Mouse (Mus musculus) granulocyte monocyte progenitor cell, adult 5-6 weeks (primary cell): Measurements from ENCODE around the gene Nabp2. TPM values are rescaled to one million over a fixed set of nuclear protein-coding genes. Genes with fewer than 3 reads are reported as not detected.

Experiments
- ATAC-seq: replicated peaks from 2 replicates; pipeline ENCODE4 v1.8.0; 2016; ENCODE audit warnings: mild to moderate bottlenecking, moderate TSS enrichment, inconsistent platforms; ENCODE audit not compliant: poor library complexity, severe bottlenecking
- total RNA-seq, 2 experiments: library from RNA; stranded (forward) in 1 of 2; stranded (reverse) in 1 of 2; fragments of 200-712, 200-1000 nt in 1 of 2; fragments of >200 nt in 1 of 2; fragmentation: Nextera tagmentation in 1 of 2; gene quantifications; 2 replicates each; pipeline ENCODE4 v1.2.3; 2014 to 2017

The Nabp2 gene
- total RNA-seq, 2 experiments from 2014 or later: 58.6 to 115 TPM

- ATAC-seq: no peak
Observed at GRCm38 (mm10) chr10:128390366-128390765, 20.9 kb downstream of the Nabp2 start.

- ATAC-seq: peak; percentile 57
Observed at GRCm38 (mm10) chr10:128389570-128389969, 21.7 kb downstream of the Nabp2 start.

GRCm38 (mm10) chr10:128388941-128389340, 22.4 kb downstream of the Nabp2 start:
- no peak for ATAC-seq

- ATAC-seq: no peak
Observed at GRCm38 (mm10) chr10:128385902-128386301, 25.4 kb downstream of the Nabp2 start.

GRCm38 (mm10) chr10:128382482-128382881, 28.8 kb downstream of the Nabp2 start:
- ATAC-seq: no peak

GRCm38 (mm10) chr10:128380565-128380964, 30.7 kb downstream of the Nabp2 start:
- peak; percentile 47; the same call in 1 of the 2 replicates for ATAC-seq

GRCm38 (mm10) chr10:128379260-128379659, 32.0 kb downstream of the Nabp2 start:
- ATAC-seq: no peak

- ATAC-seq: no peak
Observed at GRCm38 (mm10) chr10:128378462-128378861, 32.8 kb downstream of the Nabp2 start.

GRCm38 (mm10) chr10:128377940-128378448, 33.3 kb downstream of the Nabp2 start:
- ATAC-seq: no peak

- ATAC-seq: no peak
Observed at GRCm38 (mm10) chr10:128377222-128377939, 33.9 kb downstream of the Nabp2 start.

- peak; percentile 52 for ATAC-seq
Observed at GRCm38 (mm10) chr10:128376455-128377211, 34.7 kb downstream of the Nabp2 start, which contains the start of gene Ankrd52. Gene Ankrd52, plus strand, starts transcription at chr10:128377115.

GRCm38 (mm10) chr10:128376099-128376454, 35.2 kb downstream of the Nabp2 start:
- ATAC-seq: no peak

GRCm38 (mm10) chr10:128374393-128374792, 36.9 kb downstream of the Nabp2 start:
- no peak for ATAC-seq

- peak; percentile 60 for ATAC-seq
Observed at GRCm38 (mm10) chr10:128372989-128373748, 38.1 kb downstream of the Nabp2 start.

GRCm38 (mm10) chr10:128372142-128372541, 39.1 kb downstream of the Nabp2 start:
- ATAC-seq: no peak

GRCm38 (mm10) chr10:128370601-128371000, 40.7 kb downstream of the Nabp2 start:
- peak; percentile 15 for ATAC-seq

GRCm38 (mm10) chr10:128370021-128370420, 41.3 kb downstream of the Nabp2 start:
- no peak for ATAC-seq

GRCm38 (mm10) chr10:128369599-128369998, 41.7 kb downstream of the Nabp2 start:
- ATAC-seq: no peak

- ATAC-seq: no peak
Observed at GRCm38 (mm10) chr10:128369218-128369543, 42.1 kb downstream of the Nabp2 start.

- ATAC-seq: peak; percentile 70
Observed at GRCm38 (mm10) chr10:128368402-128369217, 42.7 kb downstream of the Nabp2 start, which contains the start of gene Coq10a. Gene Coq10a, minus strand, starts transcription at chr10:128368997.
